Mouse (Mus musculus): ENCODE measurements around the gene Rasa1. TPM values are rescaled to one million over a fixed set of nuclear protein-coding genes. Genes with fewer than 3 reads are reported as not detected.
A peak's percentile ranks its signal among the peaks of the same experiment; 100 is the strongest.

The Rasa1 gene
- total RNA-seq, 2 experiments from 2014 or later = 68.7 to 76.2 TPM

DNA sequence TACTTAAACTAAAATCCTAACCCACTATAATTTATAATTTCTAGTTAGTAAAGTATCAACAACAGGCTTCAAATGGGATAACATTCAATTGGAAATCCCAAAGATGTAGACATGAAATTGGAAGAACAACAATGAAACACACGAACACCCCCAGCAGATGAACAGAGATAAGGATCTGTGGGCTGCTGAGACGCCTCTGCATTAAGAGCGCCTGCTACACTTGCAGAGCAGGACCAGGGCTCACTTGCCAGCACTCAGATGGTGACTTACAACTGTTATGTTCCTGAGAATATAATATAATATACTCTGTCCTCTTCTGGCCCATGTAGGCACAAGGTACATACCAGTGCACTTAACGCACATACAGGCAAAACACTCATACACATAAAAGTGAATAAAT, 70.3 kb downstream of the Rasa1 start:
- no peak for DNase-seq (ENCODE audit: low spot score in 2 of 2)

DNA sequence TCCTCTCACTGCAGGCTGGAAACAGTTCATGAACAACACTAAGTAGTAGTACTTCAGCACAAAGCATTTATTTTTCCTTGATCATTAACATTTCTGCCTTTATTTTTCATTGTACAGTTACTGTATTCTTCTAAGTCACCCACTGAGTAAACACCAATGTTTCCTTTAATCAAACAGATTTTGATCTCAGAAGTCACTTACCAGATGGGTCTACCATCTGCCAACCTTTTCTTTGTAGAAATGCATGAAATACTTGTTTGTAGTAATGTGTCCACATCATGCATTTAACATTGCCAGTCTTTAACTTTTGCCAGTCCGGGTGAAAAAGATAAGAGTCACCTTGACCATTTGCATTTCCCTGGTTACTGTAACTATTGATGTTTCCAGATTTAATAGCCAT, 78.6 kb downstream of the Rasa1 start:
- TF ChIP-seq CTCF (conservative IDR thresholded peaks at IDR 0.05) = no peak
- DNase-seq (ENCODE audit: low spot score in 2 of 2) = peak in 1 of 2 experiments; percentile 18
- H3K4me3 ChIP-seq = no peak overlapping the region
- no peak overlapping the region for H3K27ac ChIP-seq

More for the DNA sequence above, 70.3 kb downstream of the Rasa1 start:
- no peak for TF ChIP-seq CTCF (conservative IDR thresholded peaks at IDR 0.05)
- H3K27ac ChIP-seq = no peak overlapping the region
- H3K4me3 ChIP-seq = no peak overlapping the region

- DNase-seq (ENCODE audit: low spot score in 2 of 2) = no peak
- Histone ChIP-seq H3K4me3 (no peak overlapping the region), H3K27ac (no peak overlapping the region)
- TF ChIP-seq CTCF (conservative IDR thresholded peaks at IDR 0.05) = no peak
Measured at GRCm38 (mm10) chr13:85208656-85209055, 80.3 kb downstream of the Rasa1 start.

GRCm38 (mm10) chr13:85207493-85207892, 81.4 kb downstream of the Rasa1 start:
- TF ChIP-seq CTCF (conservative IDR thresholded peaks at IDR 0.05) = peak; percentile 82
- no peak for DNase-seq (ENCODE audit: low spot score in 2 of 2)
- no peak overlapping the region for H3K4me3 ChIP-seq
- H3K27ac ChIP-seq = no peak overlapping the region

GRCm38 (mm10) chr13:85191253-85191652, 97.7 kb downstream of the Rasa1 start:
- Histone ChIP-seq H3K4me3 (no peak overlapping the region), H3K27ac (no peak overlapping the region)
- no peak for TF ChIP-seq CTCF (conservative IDR thresholded peaks at IDR 0.05)
- DNase-seq (ENCODE audit: low spot score in 2 of 2) = no peak

GRCm38 (mm10) chr13:85189644-85190121, 99.2 kb downstream of the Rasa1 start:
- peak overlapping the region; percentile 94 for H3K27ac ChIP-seq
- H3K4me3 ChIP-seq = peak overlapping the region; percentile 83
- DNase-seq (ENCODE audit: low spot score in 2 of 2) = no peak
- TF ChIP-seq CTCF (conservative IDR thresholded peaks at IDR 0.05) = no peak

GRCm38 (mm10) chr13:85188903-85189643, 99.9 kb downstream of the Rasa1 start, which contains the start of gene Ccnh:
Ccnh (plus strand) TSS chr13:85189408.
- Histone ChIP-seq H3K27ac (peak within 1 kb of the TSS; percentile 94), H3K4me3 (peak within 1 kb of the TSS; percentile 83)
- peak; percentile 94 for DNase-seq (ENCODE audit: low spot score in 2 of 2)
- peak; percentile 30 for TF ChIP-seq CTCF (conservative IDR thresholded peaks at IDR 0.05)

Other genes starting within 250 kb of the Rasa1 start
- 10 to 100 TPM; 56.0 to 56.8 TPM for gene Ccnh, start 99.7 kb downstream of the Rasa1 start, total RNA-seq (2021)